Mouse (Mus musculus) layer of hippocampus, adult 9-10 months (tissue): ENCODE measurements at regions not wholly inside any gene's neighbourhood (a gene's known extent, or its start where the extent isn't known, plus 50 kb on each side); places are given as distances from the start of the nearest gene placed in this dataset.

Source experiments
- DNase-seq: peaks from one replicate; pipeline ENCODE4 v3.0.0; 2022; ENCODE audit warnings: low spot score

GRCm38 (mm10) chr1:193698603-193699266 lies 328.6 kb upstream of the Camk1g start:
- DNase-seq, result peak; percentile 77

- no peak for DNase-seq
Observed at GRCm38 (mm10) chr1:193697857-193698256, 327.8 kb upstream of the Camk1g start.

- no peak for DNase-seq
Observed at GRCm38 (mm10) chr1:193697001-193697400, 326.9 kb upstream of the Camk1g start.

GRCm38 (mm10) chr1:193692991-193693390 lies 322.9 kb upstream of the Camk1g start:
- DNase-seq, result no peak

GRCm38 (mm10) chr1:193689601-193690000 lies 319.5 kb upstream of the Camk1g start:
- no peak for DNase-seq

- DNase-seq, result no peak
Observed at GRCm38 (mm10) chr1:193682917-193683316, 312.8 kb upstream of the Camk1g start.

GRCm38 (mm10) chr1:193678448-193678847 lies 308.4 kb upstream of the Camk1g start:
- DNase-seq, result no peak

- no peak for DNase-seq
Observed at GRCm38 (mm10) chr1:193673236-193673830, 303.2 kb upstream of the Camk1g start.

- no peak for DNase-seq
Observed at GRCm38 (mm10) chr1:193672681-193673080, 302.6 kb upstream of the Camk1g start.

- DNase-seq, result no peak
Observed at GRCm38 (mm10) chr1:193671816-193672254, 301.7 kb upstream of the Camk1g start.

GRCm38 (mm10) chr1:193671046-193671445 lies 300.9 kb upstream of the Camk1g start:
- DNase-seq, result no peak

- DNase-seq, result no peak
Observed at GRCm38 (mm10) chr1:193670008-193670407, 299.9 kb upstream of the Camk1g start.

GRCm38 (mm10) chr1:193668841-193669240 lies 298.7 kb upstream of the Camk1g start:
- DNase-seq, result no peak

GRCm38 (mm10) chr1:193665854-193666253 lies 295.8 kb upstream of the Camk1g start:
- DNase-seq, result no peak

GRCm38 (mm10) chr1:193664569-193664968 lies 294.5 kb upstream of the Camk1g start:
- DNase-seq, result no peak

GRCm38 (mm10) chr1:193663587-193663986 lies 293.5 kb upstream of the Camk1g start:
- no peak for DNase-seq

- no peak for DNase-seq
Observed at GRCm38 (mm10) chr1:193662166-193662890, 292.2 kb upstream of the Camk1g start.

GRCm38 (mm10) chr1:193661377-193661776 lies 291.3 kb upstream of the Camk1g start:
- DNase-seq, result no peak

- no peak for DNase-seq
Observed at GRCm38 (mm10) chr1:193655076-193655677, 285.1 kb upstream of the Camk1g start.

GRCm38 (mm10) chr1:193650275-193650674 lies 280.2 kb upstream of the Camk1g start:
- no peak for DNase-seq

- no peak for DNase-seq
Observed at GRCm38 (mm10) chr1:193649400-193649799, 279.3 kb upstream of the Camk1g start.

GRCm38 (mm10) chr1:193647371-193648270 lies 277.5 kb upstream of the Camk1g start:
- DNase-seq, result no peak
